Mouse (Mus musculus): ENCODE results near the gene Tmem273. TPM values are rescaled to one million over a fixed set of nuclear protein-coding genes. Genes with fewer than 3 reads are reported as not detected.

Gene Tmem273
- total RNA-seq, 2 experiments from 2014 or later = 0.57 to 0.71 TPM

- no peak for DNase-seq (ENCODE audit: low spot score in 2 of 2)
Observed at GRCm38 (mm10) chr14:32810111-32810510, 24.3 kb downstream of the Tmem273 start.

DNA sequence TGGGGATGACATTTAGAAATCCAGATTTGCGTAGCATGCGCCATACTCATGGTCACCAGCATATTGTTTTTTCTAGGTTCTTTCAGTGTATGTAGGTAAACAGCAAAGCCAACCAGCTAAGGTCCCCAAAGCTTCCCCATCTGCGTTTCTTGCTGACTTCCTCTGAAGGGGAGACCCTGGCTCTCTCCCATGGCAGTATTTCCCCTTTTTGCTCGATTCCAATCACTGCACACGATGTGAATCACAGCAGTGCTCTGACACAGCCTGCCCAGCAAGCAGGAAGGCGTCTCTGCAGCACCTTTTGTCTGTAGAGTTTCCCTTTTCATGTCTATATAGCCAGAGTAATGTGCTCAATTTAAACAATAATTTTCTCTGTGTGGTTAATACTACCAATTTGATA, 26.7 kb downstream of the Tmem273 start:
- DNase-seq (ENCODE audit: low spot score in 2 of 2) = no peak

GRCm38 (mm10) chr14:32814961-32815360, 29.2 kb downstream of the Tmem273 start:
- DNase-seq (ENCODE audit: low spot score in 2 of 2) = no peak

GRCm38 (mm10) chr14:32816533-32816932, 30.8 kb downstream of the Tmem273 start:
- DNase-seq (ENCODE audit: low spot score in 2 of 2) = no peak

DNA sequence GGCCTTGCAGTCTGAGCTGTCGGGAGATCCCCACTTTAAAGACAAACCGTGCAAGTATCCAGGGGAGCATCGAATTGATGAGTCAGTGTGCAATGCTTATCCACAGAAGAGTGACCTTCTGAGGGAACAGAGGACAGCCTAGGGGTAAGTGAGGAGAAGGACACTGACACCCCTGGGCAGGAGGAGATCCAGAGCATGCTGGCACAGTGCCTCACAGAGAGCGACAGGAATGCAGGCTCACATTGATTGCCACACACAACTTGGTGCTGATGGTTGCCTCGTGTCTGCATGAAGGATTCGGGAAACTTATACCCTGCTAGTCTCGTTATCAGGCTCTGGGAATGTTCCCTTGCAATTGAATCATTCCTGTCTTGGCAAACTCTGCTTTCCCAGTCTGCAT, 31.5 kb downstream of the Tmem273 start:
- DNase-seq (ENCODE audit: low spot score in 2 of 2) = no peak

DNA sequence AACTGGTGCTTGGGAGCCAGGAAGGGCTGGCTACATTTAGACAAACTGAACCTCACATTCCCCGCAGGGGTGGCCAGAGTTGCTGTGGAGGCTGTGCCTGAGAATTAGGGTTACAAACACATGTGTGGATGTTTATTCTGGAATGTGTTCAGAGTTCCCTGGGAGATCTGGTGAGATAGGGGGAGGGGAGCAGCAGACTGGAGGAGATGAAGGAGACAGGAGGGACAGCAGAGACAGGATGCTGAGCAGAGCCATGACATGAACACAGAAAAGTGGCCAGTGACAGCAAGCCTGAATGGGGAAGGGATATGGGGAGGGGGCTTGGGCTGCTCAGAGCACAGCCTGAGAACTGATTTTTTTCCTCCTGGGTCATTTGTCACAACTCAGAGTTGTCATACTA, 33.5 kb downstream of the Tmem273 start:
- DNase-seq (ENCODE audit: low spot score in 2 of 2) = no peak

GRCm38 (mm10) chr14:32822812-32823211, 37.0 kb downstream of the Tmem273 start:
- DNase-seq (ENCODE audit: low spot score in 2 of 2) = no peak

DNA sequence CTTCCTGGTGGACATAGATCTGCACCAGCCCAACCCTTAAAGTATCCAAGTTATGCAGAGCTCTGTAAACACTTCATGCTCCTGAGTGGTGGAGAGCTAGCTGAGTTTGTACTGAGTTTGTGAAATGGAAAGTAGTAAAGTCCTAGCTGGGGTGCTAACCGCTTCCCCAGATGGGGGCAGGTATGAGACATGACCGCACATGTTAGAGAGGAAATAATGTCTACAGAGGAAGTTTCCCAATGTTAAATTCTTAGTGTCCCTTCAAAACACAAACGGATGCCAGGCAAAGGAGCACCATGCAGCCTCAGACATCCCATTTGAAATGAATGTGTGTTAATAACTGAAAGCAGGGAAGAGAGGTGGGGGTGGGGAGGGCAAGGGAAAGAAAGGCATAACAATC, 38.1 kb downstream of the Tmem273 start:
- DNase-seq (ENCODE audit: low spot score in 2 of 2) = no peak

DNA sequence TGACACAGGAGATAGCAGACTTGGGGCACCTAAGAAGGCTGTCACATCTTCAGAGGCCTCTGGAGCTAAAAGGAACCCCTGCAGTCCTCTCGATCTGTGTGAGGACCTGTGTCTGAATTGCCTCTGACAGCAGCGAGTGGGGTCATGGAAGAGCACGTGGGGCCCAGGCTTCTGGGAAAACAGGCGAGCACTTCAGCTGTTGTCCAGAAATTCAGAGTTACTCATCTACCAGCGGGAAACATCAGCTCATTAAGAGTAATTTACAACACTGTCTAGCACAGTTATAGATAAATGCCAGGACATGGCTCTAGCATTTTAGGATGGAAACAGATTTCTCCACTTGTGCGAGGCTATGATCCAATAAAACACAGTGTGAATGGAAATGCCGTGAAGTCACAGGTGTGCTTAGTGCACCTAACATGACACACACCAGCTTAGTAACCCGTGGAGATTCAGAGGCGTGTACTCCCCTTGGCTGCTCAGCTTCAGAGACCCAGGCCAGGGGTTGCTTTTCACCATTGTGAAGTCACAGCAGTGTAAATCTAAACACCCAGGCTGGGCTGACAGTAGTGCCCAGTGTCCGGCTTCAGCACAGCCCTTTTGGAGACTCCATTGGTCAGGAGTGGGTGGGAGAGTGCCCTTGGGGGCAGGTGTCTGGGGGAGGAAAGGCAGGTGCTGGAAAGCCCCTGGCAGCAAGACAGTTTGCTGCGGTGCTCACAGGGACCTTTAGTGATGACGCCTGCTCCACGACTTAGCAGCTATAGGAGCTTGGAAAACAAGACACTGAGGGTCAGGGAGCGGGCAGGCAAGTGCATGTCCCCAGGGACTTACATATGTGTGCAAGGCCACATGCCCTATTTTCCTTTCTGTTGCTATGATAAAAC, 38.7 kb downstream of the Tmem273 start:
- DNase-seq (ENCODE audit: low spot score in 2 of 2) = no peak

DNA sequence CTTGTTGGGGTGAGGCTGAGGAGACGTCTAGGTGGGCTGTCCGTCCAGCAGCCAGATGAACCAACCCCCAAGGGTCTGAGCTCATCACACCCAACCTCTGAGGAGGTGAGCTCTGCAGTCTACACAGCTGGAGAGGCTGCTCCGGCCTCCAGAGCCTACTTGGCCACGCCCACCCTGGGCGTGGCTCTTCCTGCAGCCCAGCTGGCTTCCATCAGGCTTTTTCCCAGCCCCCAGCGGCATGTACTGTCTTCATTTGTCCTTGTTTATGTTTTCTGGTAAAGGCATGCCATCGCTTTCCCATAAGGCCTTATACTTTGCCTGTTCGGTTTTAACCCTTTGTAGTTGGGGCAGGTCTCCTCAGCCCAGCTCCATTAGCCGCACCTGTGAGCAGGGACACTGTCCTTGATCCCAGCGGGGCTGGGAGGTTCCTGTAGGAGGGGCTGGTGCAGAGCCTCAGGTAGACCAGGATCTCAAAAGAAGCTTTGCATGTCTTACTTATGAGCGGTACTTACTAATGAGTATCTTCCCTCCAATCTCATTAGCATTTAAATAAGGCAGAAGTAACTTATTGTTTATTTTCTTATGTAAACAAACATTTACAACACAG, 39.8 kb downstream of the Tmem273 start:
- DNase-seq (ENCODE audit: low spot score in 2 of 2) = no peak

DNA sequence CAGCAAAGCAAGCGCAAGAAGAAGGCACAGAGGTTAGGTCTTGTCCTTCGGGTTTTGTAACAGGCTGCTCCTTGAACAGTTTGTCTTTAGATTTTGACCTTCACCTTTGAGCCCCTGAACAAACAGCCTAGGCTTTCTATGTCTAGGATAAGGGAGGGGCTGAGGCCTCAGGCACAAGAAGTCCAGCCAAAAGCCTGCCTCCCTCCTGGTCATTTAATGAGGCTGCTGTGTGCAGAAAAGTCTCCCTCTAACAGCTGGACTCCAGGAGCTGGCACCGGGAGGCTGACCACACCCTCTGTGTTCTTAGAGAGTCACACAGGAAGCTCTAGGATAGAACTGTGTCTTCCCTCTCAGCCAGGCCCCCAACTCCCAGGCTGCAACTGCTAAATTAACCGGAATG, 41.4 kb downstream of the Tmem273 start:
- DNase-seq (ENCODE audit: low spot score in 2 of 2) = no peak

DNA sequence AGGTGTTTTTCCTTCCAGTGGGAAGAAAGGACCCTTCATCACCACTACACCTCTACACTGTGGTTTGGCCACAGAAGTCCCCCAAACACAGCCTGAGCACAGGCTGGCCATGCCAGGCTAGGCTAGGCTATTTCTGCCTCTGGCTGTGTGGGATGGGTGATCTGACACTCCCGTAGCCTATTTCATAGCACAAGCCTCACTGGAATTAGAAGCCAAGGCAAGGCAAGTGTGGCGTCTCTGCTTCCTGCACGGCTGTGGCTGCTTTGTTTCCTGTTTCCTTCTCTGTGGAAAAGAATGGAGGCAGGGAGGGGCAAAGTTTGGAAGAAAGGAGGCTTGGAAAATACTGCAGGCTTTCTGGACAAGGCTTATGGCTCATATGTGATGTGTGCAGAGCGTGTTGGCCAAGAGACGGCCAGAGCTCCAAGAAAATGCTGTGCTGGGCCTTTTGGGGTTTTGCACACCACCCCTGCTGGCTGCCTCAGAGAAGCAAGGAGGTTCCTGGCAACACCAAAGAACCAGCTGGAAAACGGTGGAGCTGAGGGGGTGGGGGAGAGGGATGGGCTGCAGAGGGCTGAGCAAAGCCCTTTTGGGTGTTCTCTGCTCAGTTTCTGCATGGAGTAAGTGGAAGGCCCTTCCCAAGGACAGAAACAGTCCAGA, 42.4 kb downstream of the Tmem273 start:
- peak; percentile 4 to 15 for DNase-seq (ENCODE audit: low spot score in 2 of 2)

- no peak for DNase-seq (ENCODE audit: low spot score in 2 of 2)
Observed at GRCm38 (mm10) chr14:32833847-32834246, 48.1 kb downstream of the Tmem273 start, which contains the start of gene Fam170b. Gene Fam170b, plus strand, starts transcription at chr14:32833962.

DNA sequence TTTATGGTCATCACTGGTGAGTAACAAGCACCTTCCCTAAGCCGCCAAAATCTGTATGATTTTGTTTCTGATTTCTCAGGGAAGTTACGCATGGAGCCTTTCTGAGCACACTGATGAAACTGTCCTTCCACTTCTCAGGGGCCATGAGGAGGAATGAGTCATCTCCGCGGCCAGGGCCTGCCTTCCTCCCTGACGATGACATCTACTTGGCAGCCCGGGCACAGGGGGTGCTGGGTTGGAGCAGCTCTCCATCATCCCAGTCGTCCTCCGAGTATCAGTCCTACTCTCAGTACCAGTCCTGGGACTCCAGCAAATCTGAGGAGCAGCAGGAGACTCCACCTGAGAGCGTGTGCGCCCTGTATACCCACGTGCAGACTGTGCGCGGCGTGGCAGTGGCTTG, 49.4 kb downstream of the Tmem273 start:
- DNase-seq (ENCODE audit: low spot score in 2 of 2) = no peak

DNA sequence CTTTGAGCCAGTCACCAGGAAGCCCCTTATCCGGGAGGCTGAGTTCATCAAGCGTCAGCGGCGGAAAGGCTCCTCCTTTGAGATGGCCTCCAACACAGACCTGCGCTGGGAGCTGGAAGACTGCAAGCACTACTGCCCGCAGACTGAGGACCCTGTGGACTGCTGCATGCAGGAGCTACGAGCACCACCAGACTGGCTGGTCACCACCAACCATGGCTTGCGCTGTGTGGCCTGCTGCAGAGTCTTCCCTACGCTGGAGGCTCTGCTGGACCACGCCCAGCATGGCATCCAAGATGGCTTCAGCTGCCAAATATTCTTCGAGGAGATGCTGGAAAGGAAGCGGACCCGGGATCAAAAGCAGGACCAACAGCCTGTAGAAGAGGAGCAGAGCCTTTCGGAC, 49.8 kb downstream of the Tmem273 start:
- DNase-seq (ENCODE audit: low spot score in 2 of 2) = no peak

- DNase-seq (ENCODE audit: low spot score in 2 of 2) = no peak
Observed at GRCm38 (mm10) chr14:32836191-32836590, 50.4 kb downstream of the Tmem273 start.

DNA sequence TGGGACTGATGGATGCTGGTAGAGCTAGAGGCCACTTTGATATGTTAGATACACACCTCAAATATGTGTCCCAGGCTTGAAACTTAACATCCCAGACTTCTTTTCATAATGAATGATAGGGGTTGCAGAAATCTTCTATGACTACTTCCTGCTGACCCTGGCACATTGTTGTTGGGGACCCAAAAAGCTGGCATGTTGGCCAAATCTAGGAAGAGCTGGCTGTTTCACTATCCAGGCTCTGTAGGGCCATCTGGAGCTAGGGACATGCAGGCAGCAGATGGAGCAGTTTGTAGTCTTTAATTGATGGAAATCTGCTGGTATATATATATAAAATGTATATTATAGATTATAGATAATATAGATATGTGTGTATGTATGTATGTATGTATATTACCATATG, 56.3 kb downstream of the Tmem273 start:
- DNase-seq (ENCODE audit: low spot score in 2 of 2) = no peak

GRCm38 (mm10) chr14:32854059-32854458, 68.3 kb downstream of the Tmem273 start:
- no peak for DNase-seq (ENCODE audit: low spot score in 2 of 2)

GRCm38 (mm10) chr14:32856246-32856645, 70.5 kb downstream of the Tmem273 start:
- no peak for DNase-seq (ENCODE audit: low spot score in 2 of 2)

GRCm38 (mm10) chr14:32856681-32857328, 71.0 kb downstream of the Tmem273 start, which contains the start of gene Vstm4:
Gene Vstm4, plus strand, starts transcription at chr14:32856756.
- DNase-seq (ENCODE audit: low spot score in 2 of 2) = peak; percentile 17 to 31

- no peak for DNase-seq (ENCODE audit: low spot score in 2 of 2)
Observed at GRCm38 (mm10) chr14:32858361-32858760, 72.6 kb downstream of the Tmem273 start.
